Mouse (Mus musculus): ENCODE data around the gene Gm16506.
"Not testable (repeated sequence)": the region's sequence is repeated elsewhere in the genome, so short reads cannot be mapped to it uniquely, and the experiment has no call there.

Gene Gm16506

DNA sequence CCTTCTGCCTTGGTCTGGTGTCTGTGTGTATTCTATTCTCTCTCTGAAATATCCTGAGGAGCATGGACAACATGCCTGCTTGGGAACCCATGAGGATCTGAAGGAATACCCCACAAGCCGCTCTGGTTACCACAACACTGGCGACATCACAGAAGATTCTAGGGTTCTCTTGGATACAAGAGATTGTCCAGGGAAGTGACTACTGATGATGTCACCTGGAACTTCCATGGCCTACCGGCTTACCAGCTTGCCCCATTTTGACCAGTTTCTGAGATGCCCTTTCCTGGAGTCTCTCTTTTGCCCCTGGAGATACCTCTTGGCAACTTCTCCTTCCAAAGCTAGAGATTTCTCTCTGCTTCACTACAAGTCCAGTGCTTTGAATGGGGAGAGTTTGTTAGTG is at the start of gene Gm16506:
Gm16506 (minus strand) TSS at position 101 of the 400 bp plus-strand sequence.
- not testable (repeated sequence) for DNase-seq (ENCODE audit: low read depth, low spot score)

DNA sequence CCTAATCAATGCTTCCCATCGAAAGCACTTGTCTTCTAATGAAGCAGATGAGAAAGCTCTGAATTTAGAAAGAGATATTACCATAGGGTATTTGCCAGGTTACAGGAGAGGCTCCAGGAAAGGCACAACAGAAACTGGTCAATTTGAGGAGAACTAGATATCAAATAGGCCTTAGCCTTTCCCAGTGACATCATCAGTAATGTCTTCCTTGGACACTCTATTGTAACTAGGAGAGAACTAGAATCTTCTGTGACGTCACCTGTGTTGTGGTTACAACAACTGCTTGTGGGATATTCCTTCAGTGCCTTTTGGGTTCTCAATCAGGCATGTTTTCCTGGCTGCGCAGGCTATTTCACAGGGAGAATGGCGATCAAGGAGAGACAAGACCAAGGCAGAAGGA is 20.3 kb upstream of the Gm16506 start, which contains the start of gene Gm6526:
Gm6526 (plus strand) TSS at position 301 of the 400 bp plus-strand sequence.
- DNase-seq (ENCODE audit: low read depth, low spot score) = not testable (repeated sequence)

GRCm38 (mm10) chr14:43697621-43698020 is 29.7 kb downstream of the Gm16506 start, which contains the start of gene Gm7324:
Gene Gm7324, plus strand, starts transcription at chr14:43697828.
- not testable (repeated sequence) for DNase-seq (ENCODE audit: low read depth, low spot score)

DNA sequence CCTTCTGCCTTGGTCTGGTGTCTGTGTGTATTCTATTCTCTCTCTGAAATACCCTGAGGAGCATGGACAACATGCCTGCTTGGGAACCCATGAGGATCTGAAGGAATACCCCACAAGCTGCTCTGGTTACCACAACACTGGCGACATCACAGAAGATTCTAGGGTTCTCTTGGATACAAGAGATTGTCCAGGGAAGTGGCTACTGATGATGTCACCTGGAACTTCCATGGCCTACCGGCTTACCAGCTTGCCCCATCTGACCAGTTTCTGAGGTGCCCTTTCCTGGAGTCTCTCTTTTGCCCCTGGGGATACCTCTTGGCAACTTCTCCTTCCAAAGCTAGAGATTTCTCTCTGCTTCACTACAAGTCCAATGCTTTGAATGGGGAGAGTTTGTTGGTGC is 50.2 kb downstream of the Gm16506 start, which contains the start of gene Gm8165:
Gm8165 (minus strand) TSS at position 101 of the 400 bp plus-strand sequence.
- DNase-seq (ENCODE audit: low read depth, low spot score) = not testable (repeated sequence)

All from mesoderm, embryonic 11.5 days (tissue).